Mouse (Mus musculus) stomach, embryonic 15.5 days (tissue): ENCODE measurements around the gene Bri3. TPM values are rescaled to one million over a fixed set of nuclear protein-coding genes. Genes with fewer than 3 reads are reported as not detected.

Source experiments
- ATAC-seq: fragments of 200-750 bp; cut with Nextera tagmentation; 2 replicates; pipeline ENCODE4 v1.8.0; 2017; ENCODE audit warnings: low read depth, moderate number of reproducible peaks, moderate TSS enrichment; ENCODE audit not compliant: insufficient read depth, low FRiP score
- H3K27ac ChIP-seq: fragments of 300-500 bp; sonication (generic); 2 replicates; pipeline ENCODE4 v1.5.1; 2015; ENCODE audit warnings: mild to moderate bottlenecking, inconsistent platforms
- H3K27me3 ChIP-seq: fragments of 300-500 bp; sonication (generic); replicated peaks from 2 replicates; pipeline ENCODE4 v1.6.1; 2015; ENCODE audit warnings: inconsistent platforms
- H3K36me3 ChIP-seq: fragments of 300-500 bp; sonication (generic); 2 replicates; pipeline ENCODE4 v1.6.1; 2015; ENCODE audit warnings: inconsistent platforms
- H3K4me1 ChIP-seq: fragments of 300-500 bp; sonication (generic); 2 replicates; pipeline ENCODE4 v1.6.1; 2015; ENCODE audit warnings: inconsistent platforms
- H3K4me2 ChIP-seq: fragments of 300-500 bp; sonication (generic); 2 replicates; pipeline ENCODE4 v1.6.1; 2015; ENCODE audit warnings: mild to moderate bottlenecking, inconsistent platforms
- H3K4me3 ChIP-seq: fragments of 300-500 bp; sonication (generic); replicated peaks from 2 replicates; pipeline ENCODE4 v1.5.1; 2015; ENCODE audit warnings: inconsistent platforms
- H3K9ac ChIP-seq: fragments of 300-500 bp; sonication (generic); 2 replicates; pipeline ENCODE4 v1.6.1; 2015; ENCODE audit warnings: inconsistent platforms
- H3K9me3 ChIP-seq: fragments of 300-500 bp; sonication (generic); 2 replicates; pipeline ENCODE4 v1.6.1; 2016; ENCODE audit warnings: inconsistent platforms
- WGBS: fragments of 180-500 bp; shearing (Covaris S2); methylation state at CpG from one replicate; pipeline ENCODE4 v1.1.7; 2015; 5-methylcytosine and 5-hydroxymethylcytosine counted together
- polyA plus RNA-seq: library from polyadenylated mRNA; unstranded; fragments of >200 nt; fragmentation: Nextera tagmentation; extraction: Ambion mirVana; gene quantifications from 2 replicates; pipeline ENCODE4 v1.2.1, GENCODE M21; 2015

Bri3 gene
- polyA plus RNA-seq, 1 experiment from 2014 or later, result 125 TPM

- H3K4me1 ChIP-seq, result no peaks in the 10 kb centered on the region
- 83% methylated on average over 11 of the region's 11 CpGs for WGBS
- no peaks in the 10 kb centered on the region for H3K9me3 ChIP-seq
- no peaks in the 10 kb centered on the region for H3K27me3 ChIP-seq
- no peak for ATAC-seq
- H3K4me3 ChIP-seq, result no peak overlapping the region
- no peak overlapping the region for H3K9ac ChIP-seq
- no peak overlapping the region for H3K27ac ChIP-seq
- no peaks in the 10 kb centered on the region for H3K36me3 ChIP-seq
- H3K4me2 ChIP-seq, result no peak overlapping the region
Observed at GRCm38 (mm10) chr5:144406256-144406655, 162.0 kb downstream of the Bri3 start.

- H3K4me1 ChIP-seq, result no peaks in the 10 kb centered on the region
- no peaks in the 10 kb centered on the region for H3K36me3 ChIP-seq
- ATAC-seq, result no peak
- H3K27ac ChIP-seq, result no peak overlapping the region
- no peaks in the 10 kb centered on the region for H3K27me3 ChIP-seq
- H3K4me3 ChIP-seq, result no peak overlapping the region
- WGBS, result 90% methylated on average over 10 of the region's 10 CpGs
- H3K9ac ChIP-seq, result no peak overlapping the region
- no peak overlapping the region for H3K4me2 ChIP-seq
- no peaks in the 10 kb centered on the region for H3K9me3 ChIP-seq
Observed at GRCm38 (mm10) chr5:144410666-144411065, 166.4 kb downstream of the Bri3 start.

- Histone ChIP-seq H3K4me1 (no peaks in the 10 kb centered on the region), H3K27ac (no peak overlapping the region), H3K4me2 (no peak overlapping the region), H3K9me3 (no peaks in the 10 kb centered on the region), H3K36me3 (no peaks in the 10 kb centered on the region), H3K27me3 (no peaks in the 10 kb centered on the region), H3K9ac (no peak overlapping the region), H3K4me3 (no peak overlapping the region)
- no peak for ATAC-seq
- 50% methylated on average over 5 of the region's 5 CpGs for WGBS
Observed at GRCm38 (mm10) chr5:144411702-144412101, 167.5 kb downstream of the Bri3 start.

DNA sequence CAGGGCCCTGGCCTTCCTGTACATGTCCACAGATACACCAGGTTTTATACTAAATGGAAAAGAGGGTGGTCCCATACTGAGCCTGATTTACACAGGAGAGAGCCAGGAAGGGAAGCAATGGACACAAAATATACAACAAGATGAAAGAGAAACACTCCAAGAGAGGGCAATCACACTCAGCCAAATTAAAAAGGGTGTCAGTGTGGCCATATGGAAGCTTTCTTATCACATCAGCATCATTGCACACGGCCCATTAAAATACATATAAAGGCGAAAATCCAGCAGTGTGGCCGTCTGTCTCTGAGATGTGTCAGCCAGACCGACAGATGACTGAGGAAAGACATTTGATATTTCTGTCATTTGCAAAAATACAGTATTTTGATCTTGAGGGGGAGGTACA lies 168.5 kb downstream of the Bri3 start:
- WGBS, result 69% methylated on average over 4 of the region's 4 CpGs
- ATAC-seq, result no peak
- H3K4me3 ChIP-seq, result no peak overlapping the region

GRCm38 (mm10) chr5:144418456-144418855 lies 174.2 kb downstream of the Bri3 start:
- Histone ChIP-seq H3K4me1 (no peaks in the 10 kb centered on the region), H3K9ac (no peak overlapping the region), H3K9me3 (no peaks in the 10 kb centered on the region), H3K4me2 (no peak overlapping the region), H3K27me3 (no peaks in the 10 kb centered on the region), H3K27ac (no peak overlapping the region), H3K4me3 (no peak overlapping the region), H3K36me3 (no peaks in the 10 kb centered on the region)
- WGBS, result 84% methylated on average over 12 of the region's 12 CpGs
- no peak for ATAC-seq

More for the DNA sequence above, 168.5 kb downstream of the Bri3 start:
- H3K9ac ChIP-seq, result no peak overlapping the region
- no peaks in the 10 kb centered on the region for H3K36me3 ChIP-seq
- H3K9me3 ChIP-seq, result no peaks in the 10 kb centered on the region
- no peaks in the 10 kb centered on the region for H3K4me1 ChIP-seq
- no peaks in the 10 kb centered on the region for H3K27me3 ChIP-seq
- no peak overlapping the region for H3K4me2 ChIP-seq
- no peak overlapping the region for H3K27ac ChIP-seq

DNA sequence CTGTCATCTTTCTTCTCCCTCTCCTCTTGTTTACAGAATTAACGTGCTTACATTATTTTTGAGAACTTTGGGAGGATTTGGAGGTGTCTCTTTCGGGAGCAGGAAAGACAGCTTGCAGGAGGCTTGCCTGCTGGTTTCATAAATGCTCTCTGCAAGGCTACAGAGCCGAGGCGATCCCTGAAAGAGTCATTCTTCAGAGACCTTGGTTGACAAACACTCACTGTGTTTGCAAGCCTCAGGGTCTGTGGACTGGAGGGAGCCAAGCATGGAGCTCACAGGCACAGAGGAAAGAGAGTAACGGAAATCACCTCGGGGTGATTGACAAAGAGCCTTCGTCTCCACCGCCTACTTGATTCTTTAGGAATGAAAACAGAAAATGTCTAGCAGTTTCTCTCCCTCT lies 175.8 kb downstream of the Bri3 start:
- ATAC-seq, result no peak
- H3K4me2 ChIP-seq, result no peak overlapping the region
- H3K4me1 ChIP-seq, result no peaks in the 10 kb centered on the region
- H3K27ac ChIP-seq, result no peak overlapping the region
- no peaks in the 10 kb centered on the region for H3K9me3 ChIP-seq
- 63% methylated on average over 8 of the region's 8 CpGs for WGBS
- no peak overlapping the region for H3K9ac ChIP-seq
- no peaks in the 10 kb centered on the region for H3K27me3 ChIP-seq
- H3K36me3 ChIP-seq, result no peaks in the 10 kb centered on the region
- H3K4me3 ChIP-seq, result no peak overlapping the region

- WGBS, result 50% methylated on average over 3 of the region's 3 CpGs
- ATAC-seq, result no peak
- Histone ChIP-seq H3K27ac (no peak overlapping the region), H3K9me3 (no peaks in the 10 kb centered on the region), H3K36me3 (no peaks in the 10 kb centered on the region), H3K9ac (no peak overlapping the region), H3K27me3 (no peaks in the 10 kb centered on the region), H3K4me2 (no peak overlapping the region), H3K4me3 (no peak overlapping the region), H3K4me1 (no peaks in the 10 kb centered on the region)
Observed at GRCm38 (mm10) chr5:144426697-144427096, 182.5 kb downstream of the Bri3 start.

- WGBS, result 69% methylated on average over 9 of the region's 9 CpGs
Observed at GRCm38 (mm10) chr5:144427861-144428260, 183.6 kb downstream of the Bri3 start.

GRCm38 (mm10) chr5:144431481-144431880 lies 187.2 kb downstream of the Bri3 start:
- ATAC-seq, result no peak
- H3K36me3 ChIP-seq, result no peaks in the 10 kb centered on the region
- no peak overlapping the region for H3K4me3 ChIP-seq
- H3K27ac ChIP-seq, result no peak overlapping the region
- H3K9ac ChIP-seq, result no peak overlapping the region
- no peaks in the 10 kb centered on the region for H3K9me3 ChIP-seq
- 64% methylated on average over 6 of the region's 6 CpGs for WGBS
- H3K27me3 ChIP-seq, result no peaks in the 10 kb centered on the region
- no peak overlapping the region for H3K4me2 ChIP-seq
- H3K4me1 ChIP-seq, result no peaks in the 10 kb centered on the region

More at GRCm38 (mm10) chr5:144427861-144428260, 183.6 kb downstream of the Bri3 start:
- Histone ChIP-seq H3K4me3 (no peak overlapping the region), H3K27ac (no peak overlapping the region), H3K4me1 (no peaks in the 10 kb centered on the region), H3K27me3 (no peaks in the 10 kb centered on the region), H3K9ac (no peak overlapping the region), H3K4me2 (no peak overlapping the region), H3K36me3 (no peaks in the 10 kb centered on the region), H3K9me3 (no peaks in the 10 kb centered on the region)
- ATAC-seq, result no peak

GRCm38 (mm10) chr5:144439286-144440040 lies 195.2 kb downstream of the Bri3 start:
- Histone ChIP-seq H3K9me3 (no peaks in the 10 kb centered on the region), H3K4me2 (no peak overlapping the region), H3K4me1 (no peaks in the 10 kb centered on the region; the same call in 1 of the 2 replicates), H3K27ac (no peak overlapping the region), H3K27me3 (no peaks in the 10 kb centered on the region), H3K9ac (no peak overlapping the region), H3K36me3 (no peaks in the 10 kb centered on the region), H3K4me3 (no peak overlapping the region)
- WGBS, result 69% methylated on average over 10 of the region's 10 CpGs
- ATAC-seq, result no peak

DNA sequence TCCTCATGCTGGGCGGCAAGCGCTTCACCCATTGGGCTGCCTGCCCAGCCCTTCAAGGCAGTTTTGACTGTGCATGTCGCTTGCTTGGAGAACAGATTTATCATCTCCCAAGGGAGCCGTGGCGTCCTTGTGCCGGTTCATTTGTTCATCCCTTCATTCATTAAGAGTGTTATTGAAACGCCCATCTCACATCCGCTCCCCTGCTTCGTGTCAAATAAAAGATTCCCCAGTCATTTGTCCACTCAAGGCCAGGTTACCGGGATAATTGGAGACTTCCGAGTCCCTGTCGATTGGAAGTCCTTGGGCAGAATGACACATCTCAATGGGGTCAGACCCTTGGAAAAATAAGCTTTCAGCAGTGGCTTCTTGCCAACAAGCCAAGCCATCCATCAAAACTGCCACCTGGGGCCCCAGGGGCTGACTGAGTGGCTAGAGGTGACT lies 197.6 kb downstream of the Bri3 start:
- Histone ChIP-seq H3K9ac (no peak overlapping the region), H3K27ac (no peak overlapping the region), H3K9me3 (no peaks in the 10 kb centered on the region), H3K4me2 (no peak overlapping the region), H3K4me3 (no peak overlapping the region), H3K4me1 (no peaks in the 10 kb centered on the region; the same call in 1 of the 2 replicates), H3K36me3 (no peaks in the 10 kb centered on the region), H3K27me3 (no peaks in the 10 kb centered on the region)
- ATAC-seq, result no peak
- WGBS, result 55% methylated on average over 12 of the region's 12 CpGs

DNA sequence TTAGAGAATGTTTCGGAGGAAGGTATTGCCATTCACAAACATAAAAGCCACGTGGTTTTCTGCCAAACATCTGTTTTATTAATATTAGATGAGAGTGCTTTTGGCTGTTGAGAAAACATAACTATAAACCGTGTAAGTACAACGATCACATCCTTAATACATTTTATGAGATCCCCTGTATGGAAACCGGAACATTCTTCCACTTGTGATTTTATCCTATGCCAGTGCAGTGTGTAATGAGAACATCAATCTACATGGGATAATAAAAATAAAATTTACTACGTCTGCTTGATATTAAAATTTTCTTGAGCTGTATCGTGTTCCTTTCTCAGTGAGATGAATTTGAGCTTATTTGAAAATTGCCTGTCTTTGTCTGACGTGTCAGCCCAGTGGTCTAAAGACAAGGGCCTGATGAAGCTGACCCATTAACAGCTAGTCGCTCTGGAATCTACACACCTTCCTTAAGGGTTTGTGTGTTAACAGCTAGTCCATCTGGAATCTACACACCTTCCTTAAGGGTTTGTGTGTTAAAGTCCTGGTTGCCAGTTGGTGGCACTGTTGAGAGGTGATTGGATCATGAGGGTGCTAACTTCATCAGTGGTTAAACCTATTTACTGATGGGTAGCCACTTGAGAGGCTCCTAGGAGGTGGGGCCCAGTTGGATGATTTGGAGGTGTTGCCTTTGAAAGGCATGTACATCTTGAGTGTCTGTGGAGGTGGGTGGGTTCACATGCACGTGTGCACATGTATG lies 202.4 kb downstream of the Bri3 start:
- Histone ChIP-seq H3K4me2 (no peak overlapping the region), H3K27ac (no peak overlapping the region), H3K9ac (no peak overlapping the region), H3K4me1 (peaks cover 5% of the 10 kb centered on the region; the same call in 1 of the 2 replicates), H3K9me3 (no peaks in the 10 kb centered on the region), H3K4me3 (no peak overlapping the region), H3K27me3 (no peaks in the 10 kb centered on the region), H3K36me3 (no peaks in the 10 kb centered on the region)
- no peak for ATAC-seq
- WGBS, result 78% methylated on average over 10 of the region's 10 CpGs
